Comparison of ENCODE assay signal across 13 mouse cellular contexts in the genomic region with DNA sequence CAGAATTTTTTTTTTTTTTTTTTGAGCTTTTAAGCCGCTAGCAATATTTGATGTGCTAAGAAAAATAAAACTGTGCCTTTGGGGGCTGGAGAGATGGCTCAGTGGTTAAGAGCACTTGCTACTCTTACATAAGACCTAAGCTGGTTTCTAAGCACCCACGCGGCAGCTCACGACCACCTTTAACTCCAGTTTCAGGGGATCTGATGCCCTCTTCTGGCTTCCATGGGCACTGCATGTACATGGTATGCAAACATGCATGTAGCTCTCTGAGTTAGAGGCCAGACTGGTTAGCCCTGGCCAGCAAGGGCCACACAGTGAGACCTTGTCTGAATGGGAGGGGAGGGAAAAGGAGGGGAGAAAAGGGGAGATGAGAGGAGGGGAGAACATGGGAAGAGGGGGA.
DNase-seq lines count a peak whose midpoint lies in the region; ATAC-seq and TF ChIP-seq lines count a peak whose summit lies in the region.
"Had no signal": no experiment of that assay in that cellular context is flagged by ENCODE, and none has a peak within 500 bp of the region (broad histone marks: within the 10 kb centered on the region; RNA-seq: fewer than 3 reads in every experiment).

No protein-coding gene starts in this region.

- H3K36me3 ChIP-seq in heart, postnatal 0 days (replicated peaks; ENCODE audit: control insufficient read depth, insufficient read depth, low read length), result no peaks in the 10 kb centered on the region
- H3K36me3 ChIP-seq in heart, embryonic 10.5 days, result peaks cover 8% of the 10 kb centered on the region; the same call in 1 of the 2 replicates
- no peaks in the 10 kb centered on the region for H3K36me3 ChIP-seq in ES-Bruce4 (ENCODE audit: control insufficient read depth, insufficient read depth, low read length, poor library complexity, severe bottlenecking)
- no peaks in the 10 kb centered on the region for H3K36me3 ChIP-seq in liver, embryonic 14.5 days (replicated peaks; ENCODE audit: control insufficient read depth, insufficient read depth, low read depth)
- H3K36me3 ChIP-seq: liver, embryonic 15.5 days had no signal

- intact Hi-C loops in left cerebral cortex, postnatal 14 days (cut with DNase I), result no loop called here

- no peak overlapping the region for H3K4me3 ChIP-seq in heart, postnatal 0 days (ENCODE audit: low read depth, low read length)
- no peak overlapping the region for H3K4me3 ChIP-seq in heart, embryonic 10.5 days
- no peak overlapping the region for H3K4me3 ChIP-seq in ES-Bruce4 (ENCODE audit: low read depth, low read length)
- H3K4me3 ChIP-seq in liver, embryonic 14.5 days (ENCODE audit: insufficient read depth in 1 of 2, low read depth in 2 of 2, low read length in 2 of 2), result no peak overlapping the region
- H3K4me3 ChIP-seq: liver, embryonic 15.5 days had no signal

- no peaks in the 10 kb centered on the region for H3K27me3 ChIP-seq in heart, postnatal 0 days (ENCODE audit: control insufficient read depth, insufficient read depth, low read length)
- H3K27me3 ChIP-seq in heart, embryonic 10.5 days (ENCODE audit: insufficient read depth, poor library complexity, severe bottlenecking), result no peaks in the 10 kb centered on the region
- no peaks in the 10 kb centered on the region for H3K27me3 ChIP-seq in ES-Bruce4 (ENCODE audit: control insufficient read depth, insufficient read depth, low read length, poor library complexity, severe bottlenecking)
- no peaks in the 10 kb centered on the region for H3K27me3 ChIP-seq in liver, embryonic 14.5 days (ENCODE audit: control insufficient read depth, insufficient read depth, low read length)
- H3K27me3 ChIP-seq: liver, embryonic 15.5 days had no signal

- no peak overlapping the region for H3K4me2 ChIP-seq in heart, postnatal 0 days (ENCODE audit: low read depth, low read length)
- no peak overlapping the region for H3K4me2 ChIP-seq in liver, embryonic 14.5 days (ENCODE audit: low read depth)
- H3K4me2 ChIP-seq: liver, embryonic 15.5 days had no signal

- no peak overlapping the region for H3K27ac ChIP-seq in heart, postnatal 0 days (ENCODE audit: low read depth)
- no peak overlapping the region for H3K27ac ChIP-seq in heart, embryonic 10.5 days
- H3K27ac ChIP-seq in ES-Bruce4 (ENCODE audit: insufficient read depth, low read length), result no peak overlapping the region
- H3K27ac ChIP-seq in liver, embryonic 14.5 days, result no peak overlapping the region
- H3K27ac ChIP-seq: liver, embryonic 15.5 days had no signal

- 65% methylated on average over 4 of the region's 4 CpGs for WGBS in heart, postnatal 0 days
- 49% methylated on average over 4 of the region's 4 CpGs for WGBS in heart, embryonic 10.5 days
- 44% methylated on average over 4 of the region's 4 CpGs for WGBS in liver, embryonic 14.5 days (ENCODE audit: insufficient replicate concordance)

- H3K9ac ChIP-seq in heart, postnatal 0 days (replicated peaks; ENCODE audit: low read depth, low read length), result no peak overlapping the region
- no peak overlapping the region for H3K9ac ChIP-seq in ES-Bruce4 (ENCODE audit: low read depth, poor library complexity, severe bottlenecking)
- no peak overlapping the region for H3K9ac ChIP-seq in liver, embryonic 14.5 days (replicated peaks)
- H3K9ac ChIP-seq: liver, embryonic 15.5 days had no signal

- no peaks in the 10 kb centered on the region for H3K9me3 ChIP-seq in heart, postnatal 0 days (replicated peaks; ENCODE audit: control insufficient read depth, low read length)
- H3K9me3 ChIP-seq in heart, embryonic 10.5 days, result 0 out of 2 replicates have a peak, but pooled peaks cover 3% of the 10 kb centered on the region
- H3K9me3 ChIP-seq in ES-Bruce4 (replicated peaks; ENCODE audit: control insufficient read depth, insufficient read depth, low read length, poor library complexity, severe bottlenecking), result no peaks in the 10 kb centered on the region
- no peaks in the 10 kb centered on the region for H3K9me3 ChIP-seq in liver, embryonic 14.5 days (ENCODE audit: control insufficient read depth, low read length)
- H3K9me3 ChIP-seq: liver, embryonic 15.5 days had no signal

- TF ChIP-seq CTCF in heart, postnatal 0 days (IDR thresholded peaks at IDR 0.05; ENCODE audit: low read depth), result peak; percentile 33
- TF ChIP-seq CTCF in ES-Bruce4 (IDR thresholded peaks at IDR 0.05; ENCODE audit: low read depth, low read length), result peak; percentile 61
- peak; percentile 56 for TF ChIP-seq CTCF in liver, embryonic 14.5 days (IDR thresholded peaks at IDR 0.05; ENCODE audit: low read depth)

- no peak for TF ChIP-seq EP300 in heart, postnatal 0 days (IDR thresholded peaks at IDR 0.05; ENCODE audit: low read depth)
- TF ChIP-seq EP300 in ES-Bruce4 (IDR thresholded peaks at IDR 0.05; ENCODE audit: insufficient read depth, low read depth, low read length), result no peak
- no peak for TF ChIP-seq EP300 in liver, embryonic 14.5 days (IDR thresholded peaks at IDR 0.05; ENCODE audit: low read depth)

- no peak for TF ChIP-seq POLR2A in ES-Bruce4 (IDR thresholded peaks at IDR 0.05; ENCODE audit: insufficient read depth, low read length)

- no peaks in the 10 kb centered on the region for H3K4me1 ChIP-seq in heart, postnatal 0 days (ENCODE audit: control insufficient read depth, insufficient read depth)
- H3K4me1 ChIP-seq in heart, embryonic 10.5 days, result no peaks in the 10 kb centered on the region
- H3K4me1 ChIP-seq in ES-Bruce4 (ENCODE audit: control insufficient read depth, insufficient read depth, low read length), result no peaks in the 10 kb centered on the region
- H3K4me1 ChIP-seq in liver, embryonic 14.5 days (replicated peaks; ENCODE audit: control insufficient read depth in 2 of 2, insufficient read depth in 2 of 2, low read length in 1 of 2), result peaks cover 0 to 11% of the 10 kb centered on the region in 2 experiments; a peak in 2 of 4 replicates
- H3K4me1 ChIP-seq: liver, embryonic 15.5 days had no signal

- no peak for ATAC-seq in heart, postnatal 0 days (ENCODE audit: insufficient read depth, low read depth)
- ATAC-seq in liver, embryonic 14.5 days (ENCODE audit: insufficient read depth), result no peak
- ATAC-seq: midbrain, embryonic 16.5 days had no signal

- DNase-seq in heart, postnatal 0 days (ENCODE audit: low spot score), result no peak
- no peak for DNase-seq in heart, embryonic 10.5 days (ENCODE audit: low spot score)
- DNase-seq in left cerebral cortex, postnatal 14 days (ENCODE audit: low spot score in 2 of 2), result peak; percentile 30 to 39
- DNase-seq in left cerebral cortex, adult 8-10 months (ENCODE audit: low spot score in 2 of 2), result no peak
- DNase-seq in liver, embryonic 14.5 days (ENCODE audit: low read depth in 3 of 3, low spot score in 3 of 3), result no peak
- no peak for DNase-seq in frontal cortex, postnatal 14 days (ENCODE audit: low spot score in 2 of 2)
- no peak for DNase-seq in cerebellum, adult 8-10 months
- DNase-seq: adrenal gland, postnatal 25 days; cerebellum, adult 9-11 months; gastrocnemius, postnatal 10 days had no signal

Comparison
In these comparisons a context has a peak if more than half of its experiments do, and no peak if none do; other contexts are left out.
1. DNase-seq: peak in left cerebral cortex, postnatal 14 days (2 of 2); none in heart, postnatal 0 days (single experiment), heart, embryonic 10.5 days (single experiment), left cerebral cortex, adult 8-10 months (0 of 2), liver, embryonic 14.5 days (0 of 3), frontal cortex, postnatal 14 days (0 of 2) and cerebellum, adult 8-10 months (single experiment).
2. Peak in every context shown above with its lines, with median percentiles within 50 percentile points of each other: CTCF ChIP-seq.